Mouse (Mus musculus): ENCODE measurements around the gene Pgap1. TPM values are rescaled to one million over a fixed set of nuclear protein-coding genes. Genes with fewer than 3 reads are reported as not detected.
A peak's percentile ranks its signal among the peaks of the same experiment; 100 is the strongest.

Pgap1 gene
- polyA plus RNA-seq, 1 experiment: 3.1 TPM

DNA sequence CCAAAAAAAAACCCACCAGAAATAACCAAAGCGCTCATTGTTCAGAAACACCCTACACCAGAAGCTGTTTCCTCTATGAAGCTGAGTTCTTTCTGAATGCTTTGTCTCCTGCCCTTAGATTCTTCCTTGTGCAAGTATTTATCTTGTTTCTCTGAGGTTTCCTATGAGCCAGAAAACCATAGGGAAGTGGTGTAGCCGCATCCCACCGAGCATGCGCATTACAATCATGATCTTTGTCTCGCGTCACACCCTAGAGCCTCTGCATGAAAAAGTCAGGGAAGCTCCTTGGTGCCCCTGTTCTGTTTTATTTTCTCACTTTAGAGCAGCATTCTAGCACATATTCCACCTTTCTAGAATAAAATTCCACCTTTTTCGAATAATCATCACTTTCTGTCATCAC, 113.8 kb downstream of the Pgap1 start:
- 48% methylated on average over 7 of the region's 7 CpGs for WGBS
- H3K36me3 ChIP-seq (ENCODE audit: control insufficient read depth, insufficient read depth, low read length): no peaks in the 10 kb centered on the region
- H3K4me1 ChIP-seq (ENCODE audit: control insufficient read depth, insufficient read depth, insufficient read length): no peaks in the 10 kb centered on the region
- no peak for DNase-seq (ENCODE audit: low read depth in 1 of 2, low spot score in 2 of 2)
- no peak overlapping the region for H3K4me3 ChIP-seq (ENCODE audit: extremely low read depth, insufficient read depth, insufficient read length)
- TF ChIP-seq CTCF (IDR thresholded peaks at IDR 0.05; ENCODE audit: extremely low read depth, insufficient read depth, insufficient read length, insufficient replicate concordance) (no peak), POLR2A (IDR thresholded peaks at IDR 0.05; ENCODE audit: low read depth, low read length) (no peak)
- no peak overlapping the region for H3K27ac ChIP-seq (ENCODE audit: insufficient read depth, low read length)
- no peaks in the 10 kb centered on the region for H3K27me3 ChIP-seq (ENCODE audit: control insufficient read depth, insufficient read depth, low read length)

DNA sequence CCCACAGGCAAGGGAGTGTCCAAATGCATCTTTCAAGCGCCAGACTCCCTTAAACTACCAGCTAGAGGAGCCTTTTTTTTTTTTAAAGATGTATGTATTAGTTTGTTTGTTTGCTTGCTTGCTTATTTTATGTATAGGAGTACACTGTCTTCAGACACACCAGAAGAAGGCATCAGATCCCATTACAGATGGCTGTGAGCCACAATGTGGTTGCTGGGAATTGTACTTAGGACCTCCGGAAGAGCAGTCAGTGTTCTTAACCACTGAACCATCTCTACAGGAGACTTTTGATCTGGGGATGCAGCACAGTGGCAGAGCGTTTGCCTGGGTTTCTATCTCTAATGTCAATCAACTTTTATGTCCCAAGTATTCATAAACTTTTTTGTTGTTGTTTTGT, 118.4 kb downstream of the Pgap1 start:
- Histone ChIP-seq H3K27ac (ENCODE audit: insufficient read depth, low read length) (no peak overlapping the region), H3K4me3 (ENCODE audit: extremely low read depth, insufficient read depth, insufficient read length) (peak overlapping the region; percentile 74), H3K36me3 (ENCODE audit: control insufficient read depth, insufficient read depth, low read length) (peaks cover under 1% of the 10 kb centered on the region; the same call in 1 of the 2 replicates), H3K27me3 (ENCODE audit: control insufficient read depth, insufficient read depth, low read length) (no peaks in the 10 kb centered on the region), H3K4me1 (ENCODE audit: control insufficient read depth, insufficient read depth, insufficient read length) (no peaks in the 10 kb centered on the region; the same call in 1 of the 2 replicates)
- no peak for TF ChIP-seq CTCF (IDR thresholded peaks at IDR 0.05; ENCODE audit: extremely low read depth, insufficient read depth, insufficient read length, insufficient replicate concordance)
- no peak for TF ChIP-seq POLR2A (IDR thresholded peaks at IDR 0.05; ENCODE audit: low read depth, low read length)
- WGBS: 58% methylated on average over 3 of the region's 3 CpGs
- no peak for DNase-seq (ENCODE audit: low read depth in 1 of 2, low spot score in 2 of 2)

DNA sequence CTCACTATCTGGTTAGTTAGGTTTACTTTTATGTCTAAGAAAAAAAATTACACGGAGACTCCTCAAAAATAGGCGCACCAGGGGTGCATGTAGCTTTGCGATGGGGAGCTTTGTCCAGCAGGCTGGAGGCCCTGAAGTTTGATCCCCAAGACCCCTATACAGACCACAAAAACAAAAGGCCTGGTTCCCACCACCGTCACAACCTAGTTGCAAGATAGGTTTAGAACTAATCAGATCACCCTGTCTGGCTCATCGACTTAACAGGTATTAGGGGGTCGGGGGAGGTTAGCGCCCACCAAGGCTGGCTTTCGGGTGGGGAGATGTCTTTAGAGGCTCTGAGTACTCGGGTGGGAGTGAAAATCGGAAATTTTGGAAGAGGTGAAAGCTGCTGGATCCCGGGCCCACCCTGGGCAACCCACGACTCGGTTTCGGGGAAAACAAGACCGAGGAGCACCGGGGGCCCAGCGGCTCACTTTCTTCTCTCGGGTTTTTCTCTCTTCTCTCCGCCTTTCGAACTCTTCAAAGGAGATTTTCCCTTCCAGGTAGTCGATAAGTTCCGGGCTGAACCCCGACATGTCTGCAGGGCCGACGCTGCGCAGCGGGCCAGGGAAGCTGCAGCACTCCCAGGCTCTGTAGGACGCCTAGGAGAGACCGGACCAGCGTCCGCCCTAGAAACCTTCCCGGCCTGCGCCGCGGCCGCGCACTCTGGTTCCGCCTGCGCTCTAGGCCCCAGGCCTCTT, 119.0 kb downstream of the Pgap1 start, which contains the start of gene Gtf3c3:
Gene Gtf3c3 (minus strand): TSS at position 632 of the 740 bp plus-strand sequence.
- Histone ChIP-seq H3K27me3 (ENCODE audit: control insufficient read depth, insufficient read depth, low read length) (no peaks in the 10 kb centered on the region), H3K4me1 (ENCODE audit: control insufficient read depth, insufficient read depth, insufficient read length) (no peaks in the 10 kb centered on the region; the same call in 1 of the 2 replicates), H3K36me3 (ENCODE audit: control insufficient read depth, insufficient read depth, low read length) (peaks cover 4% of the 10 kb centered on the region), H3K4me3 (ENCODE audit: extremely low read depth, insufficient read depth, insufficient read length) (peak within 1 kb of the TSS; percentile 74), H3K27ac (ENCODE audit: insufficient read depth, low read length) (peak within 1 kb of the TSS; percentile 13; the same call in 1 of the 2 replicates)
- DNase-seq (ENCODE audit: low read depth in 1 of 2, low spot score in 2 of 2): peak; percentile 54 to 64
- no peak for TF ChIP-seq CTCF (IDR thresholded peaks at IDR 0.05; ENCODE audit: extremely low read depth, insufficient read depth, insufficient read length, insufficient replicate concordance)
- TF ChIP-seq POLR2A (IDR thresholded peaks at IDR 0.05; ENCODE audit: low read depth, low read length): peak; percentile 49
- 4% methylated on average over 39 of the region's 39 CpGs for WGBS

Other genes starting within 250 kb of the Pgap1 start
- 1.9 and 2.2 TPM in 2 replicates for gene Gtf3c3, start 118.7 kb downstream of the Pgap1 start, polyA plus RNA-seq (2012; rRNA removed)

Data from spleen, adult 2 months (tissue).